Mouse (Mus musculus) ES-Bruce4 (cell line): Measurements from ENCODE around the gene Galc.

Experiments
- CTCF ChIP-seq: IDR thresholded peaks from one replicate; pipeline ENCODE4 v1.8.1; 2011; ENCODE audit warnings: low read depth, low read length
- EP300 ChIP-seq: IDR thresholded peaks from 2 replicates; pipeline ENCODE4 v1.6.1; 2011; ENCODE audit warnings: low read depth, low read length; ENCODE audit not compliant: insufficient read depth
- POLR2A ChIP-seq: IDR thresholded peaks from one replicate; pipeline ENCODE4 v1.8.1; 2011; ENCODE audit warnings: low read length; ENCODE audit not compliant: insufficient read depth

- no peak for TF ChIP-seq CTCF
- TF ChIP-seq POLR2A: no peak
- TF ChIP-seq EP300: no peak
Measured at GRCm38 (mm10) chr12:98227037-98227436, 32.2 kb downstream of the Galc start.
